Mouse (Mus musculus) ovary, postnatal 14 days (tissue): ENCODE data around the gene Ezh1.

Experiments
- DNase-seq: peaks from one replicate; pipeline ENCODE4 v3.0.0; 2022; ENCODE audit warnings: low spot score

Ezh1 gene

GRCm38 (mm10) chr11:101143338-101144225, 82.7 kb downstream of the Ezh1 start:
- no peak for DNase-seq

GRCm38 (mm10) chr11:101142215-101142967, 83.9 kb downstream of the Ezh1 start:
- no peak for DNase-seq
